Mouse (Mus musculus) liver, adult 2 months (tissue): ENCODE measurements at regions not wholly inside any gene's neighbourhood (a gene's known extent, or its start where the extent isn't known, plus 50 kb on each side); places are given as distances from the start of the nearest gene placed in this dataset.

Experiments
- CTCF ChIP-seq: fragments of 200-500 bp; IDR thresholded peaks from 2 replicates; pipeline ENCODE4 v1.5.1; 2011; ENCODE audit warnings: low read depth, low read length, control low read depth
- POLR2A ChIP-seq: fragments of 200-500 bp; IDR thresholded peaks from 2 replicates; pipeline ENCODE4 v1.6.1; 2011; ENCODE audit warnings: low read length, control low read depth; ENCODE audit not compliant: insufficient read depth; ENCODE audit errors: extremely low read depth

DNA sequence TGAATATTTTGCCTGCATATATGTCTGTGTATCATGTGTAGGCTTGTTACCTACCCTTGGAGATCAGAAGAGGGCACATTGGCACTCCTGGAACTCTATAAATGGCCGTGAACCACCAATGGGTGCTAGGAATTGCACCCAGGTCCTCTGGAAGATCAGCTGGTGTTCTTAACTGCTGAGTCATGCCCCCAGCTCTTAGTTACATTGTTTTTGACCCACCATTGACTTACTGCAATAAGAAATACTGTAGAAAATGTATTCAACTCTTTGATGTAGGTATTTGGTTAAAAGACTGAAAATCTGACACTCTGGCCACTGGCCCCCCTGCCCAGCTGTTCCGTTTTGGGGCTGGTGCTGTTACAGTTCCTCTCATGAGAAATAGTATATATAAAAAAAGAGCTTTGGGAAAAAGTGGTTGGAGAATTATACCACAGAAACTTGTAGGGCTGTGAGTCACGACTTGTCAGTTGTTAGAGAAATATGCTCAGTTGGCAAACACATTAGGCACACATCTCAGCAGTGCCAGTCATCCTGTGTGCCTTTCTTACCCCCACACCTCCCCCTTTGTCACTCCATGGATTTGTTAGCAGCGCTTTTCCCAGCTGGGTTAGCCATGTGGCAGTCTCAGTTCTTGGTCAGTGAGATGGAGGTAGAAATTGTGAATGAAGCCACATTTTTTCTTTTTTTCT is 58.4 kb upstream of the Arhgap32 start:
- TF ChIP-seq POLR2A (no peak), CTCF (no peak)
